Mouse (Mus musculus) kidney, adult 2 months (tissue): ENCODE data around the gene Rnf141. TPM values are rescaled to one million over a fixed set of nuclear protein-coding genes. Genes with fewer than 3 reads are reported as not detected.

ENCODE experiments used
- DNase-seq: peaks from one replicate; pipeline ENCODE4 v3.0.0; 2021
- H3K27ac ChIP-seq: fragments of 200-500 bp; 2 replicates; pipeline ENCODE4 v1.5.1; 2012; ENCODE audit warnings: low read depth, low read length, control low read depth, inconsistent platforms; ENCODE audit not compliant: insufficient read depth
- H3K27me3 ChIP-seq: fragments of 200-500 bp; replicated peaks from 2 replicates; pipeline ENCODE4 v1.6.1; 2012; ENCODE audit warnings: mild to moderate bottlenecking, moderate library complexity, low read length, inconsistent platforms; ENCODE audit not compliant: control insufficient read depth, insufficient read depth
- H3K36me3 ChIP-seq: fragments of 200-500 bp; 2 replicates; pipeline ENCODE4 v1.6.1; 2012; ENCODE audit warnings: mild to moderate bottlenecking, moderate library complexity, low read length, inconsistent platforms; ENCODE audit not compliant: control insufficient read depth, insufficient read depth
- H3K4me1 ChIP-seq: fragments of 200-500 bp; 2 replicates; pipeline ENCODE4 v1.6.1; 2011; ENCODE audit warnings: low read length; ENCODE audit not compliant: control insufficient read depth, insufficient read depth
- H3K4me3 ChIP-seq: fragments of 200-500 bp; 2 replicates; pipeline ENCODE4 v1.5.1; 2011; ENCODE audit warnings: mild to moderate bottlenecking, low read depth, low read length, control low read depth; ENCODE audit not compliant: insufficient read depth
- CTCF ChIP-seq: fragments of 200-500 bp; conservative IDR thresholded peaks from 2 replicates; pipeline ENCODE4 v1.5.1; 2011; ENCODE audit warnings: low read depth, mild to moderate bottlenecking, control low read depth, low read length, moderate library complexity, mixed read lengths; ENCODE audit not compliant: insufficient read depth, insufficient read length
- POLR2A ChIP-seq: fragments of 200-500 bp; IDR thresholded peaks from one replicate; pipeline ENCODE4 v1.6.1; 2011; ENCODE audit warnings: low read depth, low read length, control low read depth
- WGBS: fragments of 180-500 bp; shearing (Covaris S2); methylation state at CpG from one replicate; pipeline ENCODE4 v1.1.7; 2018; 5-methylcytosine and 5-hydroxymethylcytosine counted together
- polyA plus RNA-seq: library from polyadenylated mRNA; depleted of rRNA; stranded (reverse); fragments of >200 nt; gene quantifications from 2 replicates; pipeline ENCODE4 v1.2.3, GENCODE M21; 2012

Gene Rnf141
- polyA plus RNA-seq, 1 experiment = 19.3 TPM

- TF ChIP-seq CTCF (0 out of 2 replicates have a peak, but pooled peaks have one; percentile 14), POLR2A (no peak)
- DNase-seq = no peak
- Histone ChIP-seq H3K36me3 (no peaks in the 10 kb centered on the region), H3K27ac (no peak overlapping the region), H3K4me3 (no peak overlapping the region), H3K4me1 (no peaks in the 10 kb centered on the region), H3K27me3 (no peaks in the 10 kb centered on the region)
- 51% methylated on average over 5 of the region's 5 CpGs for WGBS
These were observed 23.2 kb downstream of the Rnf141 start for GRCm38 (mm10) chr7:110821068-110821467.

GRCm38 (mm10) chr7:110818787-110819350, 25.4 kb downstream of the Rnf141 start:
- H3K4me3 ChIP-seq = no peak overlapping the region
- H3K36me3 ChIP-seq = no peaks in the 10 kb centered on the region
- TF ChIP-seq POLR2A (no peak), CTCF (no peak)
- H3K4me1 ChIP-seq = no peaks in the 10 kb centered on the region
- H3K27ac ChIP-seq = no peak overlapping the region
- H3K27me3 ChIP-seq = no peaks in the 10 kb centered on the region
- 79% methylated on average over 11 of the region's 11 CpGs for WGBS
- no peak for DNase-seq

GRCm38 (mm10) chr7:110818206-110818605, 26.1 kb downstream of the Rnf141 start:
- 46% methylated on average over 6 of the region's 6 CpGs for WGBS
- peak; percentile 52 for DNase-seq
- Histone ChIP-seq H3K27me3 (no peaks in the 10 kb centered on the region), H3K27ac (no peak overlapping the region), H3K36me3 (no peaks in the 10 kb centered on the region), H3K4me1 (no peaks in the 10 kb centered on the region), H3K4me3 (no peak overlapping the region)
- TF ChIP-seq POLR2A (no peak), CTCF (no peak)

GRCm38 (mm10) chr7:110816037-110816436, 28.2 kb downstream of the Rnf141 start:
- peak; percentile 69 for TF ChIP-seq CTCF
- TF ChIP-seq POLR2A = no peak
- Histone ChIP-seq H3K4me1 (no peaks in the 10 kb centered on the region), H3K4me3 (no peak overlapping the region), H3K27ac (no peak overlapping the region), H3K36me3 (no peaks in the 10 kb centered on the region), H3K27me3 (no peaks in the 10 kb centered on the region)
- 67% methylated on average over 5 of the region's 5 CpGs for WGBS
- DNase-seq = peak; percentile 62

- 98% methylated on average over 1 of the region's 1 CpGs for WGBS
- no peaks in the 10 kb centered on the region for H3K4me1 ChIP-seq
- H3K27me3 ChIP-seq = no peaks in the 10 kb centered on the region
- H3K27ac ChIP-seq = no peak overlapping the region
- no peak for DNase-seq
- TF ChIP-seq CTCF (no peak), POLR2A (no peak)
- H3K4me3 ChIP-seq = no peak overlapping the region
- no peaks in the 10 kb centered on the region for H3K36me3 ChIP-seq
These were observed 30.3 kb downstream of the Rnf141 start for GRCm38 (mm10) chr7:110813983-110814382.

GRCm38 (mm10) chr7:110811529-110811928, 32.7 kb downstream of the Rnf141 start:
- no peaks in the 10 kb centered on the region for H3K4me1 ChIP-seq
- DNase-seq = no peak
- H3K4me3 ChIP-seq = no peak overlapping the region
- no peaks in the 10 kb centered on the region for H3K27me3 ChIP-seq
- 80% methylated on average over 5 of the region's 5 CpGs for WGBS
- no peak for TF ChIP-seq POLR2A
- TF ChIP-seq CTCF = no peak
- no peaks in the 10 kb centered on the region for H3K36me3 ChIP-seq
- no peak overlapping the region for H3K27ac ChIP-seq

- Histone ChIP-seq H3K27me3 (no peaks in the 10 kb centered on the region), H3K27ac (no peak overlapping the region), H3K4me1 (no peaks in the 10 kb centered on the region), H3K4me3 (no peak overlapping the region), H3K36me3 (no peaks in the 10 kb centered on the region)
- 92% methylated on average over 8 of the region's 8 CpGs for WGBS
- DNase-seq = no peak
- TF ChIP-seq POLR2A = no peak
- TF ChIP-seq CTCF = no peak
These were observed 33.3 kb downstream of the Rnf141 start for GRCm38 (mm10) chr7:110810995-110811394.
